Mouse (Mus musculus): Measurements from ENCODE around the gene 6330403K07Rik. TPM values are rescaled to one million over a fixed set of nuclear protein-coding genes. Genes with fewer than 3 reads are reported as not detected.
A peak's percentile ranks its signal among the peaks of the same experiment; 100 is the strongest.

Gene 6330403K07Rik
- polyA plus RNA-seq, 1 experiment from 2014 or later = 601 TPM

GRCm38 (mm10) chr11:71017051-71017450, 16.3 kb downstream of the 6330403K07Rik start:
- Histone ChIP-seq H3K4me1 (replicated peaks) (peaks cover 42% of the 10 kb centered on the region), H3K36me3 (peaks cover 16% of the 10 kb centered on the region), H3K4me3 (no peak overlapping the region), H3K4me2 (no peak overlapping the region; the same call in 1 of the 2 replicates), H3K27ac (no peak overlapping the region), H3K9me3 (no peaks in the 10 kb centered on the region), H3K27me3 (no peaks in the 10 kb centered on the region), H3K9ac (no peak overlapping the region)
- 84% methylated on average over 1 of the region's 1 CpGs for WGBS
- no peak for ATAC-seq (ENCODE audit: low FRiP score)

- Histone ChIP-seq H3K36me3 (peaks cover 51% of the 10 kb centered on the region), H3K9ac (no peak overlapping the region), H3K4me2 (no peak overlapping the region), H3K27me3 (no peaks in the 10 kb centered on the region), H3K4me3 (no peak overlapping the region), H3K27ac (no peak overlapping the region), H3K9me3 (no peaks in the 10 kb centered on the region), H3K4me1 (replicated peaks) (peaks cover 20% of the 10 kb centered on the region)
- ATAC-seq (ENCODE audit: low FRiP score) = no peak
- 95% methylated on average over 7 of the region's 7 CpGs for WGBS
Measured at GRCm38 (mm10) chr11:71012743-71013142, 20.6 kb downstream of the 6330403K07Rik start.

- 97% methylated on average over 3 of the region's 3 CpGs for WGBS
- H3K9ac ChIP-seq = no peak overlapping the region
- ATAC-seq (ENCODE audit: low FRiP score) = no peak
- no peak overlapping the region for H3K4me3 ChIP-seq
- peaks cover 9% of the 10 kb centered on the region for H3K4me1 ChIP-seq (replicated peaks)
- H3K27me3 ChIP-seq = no peaks in the 10 kb centered on the region
- H3K36me3 ChIP-seq = peaks cover 53% of the 10 kb centered on the region
- no peak overlapping the region for H3K4me2 ChIP-seq
- no peak overlapping the region for H3K27ac ChIP-seq
- no peaks in the 10 kb centered on the region for H3K9me3 ChIP-seq
Measured at GRCm38 (mm10) chr11:71008321-71008720, 25.0 kb downstream of the 6330403K07Rik start.

GRCm38 (mm10) chr11:71007831-71008230, 25.5 kb downstream of the 6330403K07Rik start:
- H3K4me3 ChIP-seq = no peak overlapping the region
- H3K36me3 ChIP-seq = peaks cover 52% of the 10 kb centered on the region
- no peak overlapping the region for H3K27ac ChIP-seq
- ATAC-seq (ENCODE audit: low FRiP score) = no peak
- no peak overlapping the region for H3K4me2 ChIP-seq
- H3K9ac ChIP-seq = peak overlapping the region; percentile 13; the same call in 1 of the 2 replicates
- H3K9me3 ChIP-seq = no peaks in the 10 kb centered on the region
- 94% methylated on average over 7 of the region's 7 CpGs for whole genome bisulfite sequencing
- no peaks in the 10 kb centered on the region for H3K27me3 ChIP-seq
- peaks cover 14% of the 10 kb centered on the region for H3K4me1 ChIP-seq (replicated peaks)

- peaks cover 22% of the 10 kb centered on the region for H3K4me1 ChIP-seq (replicated peaks)
- 95% methylated on average over 6 of the region's 6 CpGs for WGBS
- ATAC-seq (ENCODE audit: low FRiP score) = no peak
- H3K36me3 ChIP-seq = peaks cover 44% of the 10 kb centered on the region
- H3K9ac ChIP-seq = no peak overlapping the region
- no peak overlapping the region for H3K27ac ChIP-seq
- H3K9me3 ChIP-seq = no peaks in the 10 kb centered on the region
- no peak overlapping the region for H3K4me3 ChIP-seq
- no peak overlapping the region for H3K4me2 ChIP-seq
- H3K27me3 ChIP-seq = no peaks in the 10 kb centered on the region
Measured at GRCm38 (mm10) chr11:71007026-71007425, 26.3 kb downstream of the 6330403K07Rik start.

GRCm38 (mm10) chr11:71005046-71005445, 28.3 kb downstream of the 6330403K07Rik start:
- no peaks in the 10 kb centered on the region for H3K27me3 ChIP-seq
- H3K27ac ChIP-seq = peak overlapping the region; percentile 55; the same call in 1 of the 2 replicates
- H3K4me3 ChIP-seq = peak overlapping the region; percentile 89
- 66% methylated on average over 5 of the region's 5 CpGs for WGBS
- peak overlapping the region; percentile 46; the same call in 1 of the 2 replicates for H3K9ac ChIP-seq
- H3K36me3 ChIP-seq = peaks cover 33% of the 10 kb centered on the region
- H3K9me3 ChIP-seq = no peaks in the 10 kb centered on the region
- H3K4me2 ChIP-seq = peak overlapping the region; percentile 53
- H3K4me1 ChIP-seq (replicated peaks) = peaks cover 28% of the 10 kb centered on the region
- no peak for ATAC-seq (ENCODE audit: low FRiP score)

- H3K4me2 ChIP-seq = peak within 1 kb of the TSS; percentile 84
- H3K9ac ChIP-seq = peak within 1 kb of the TSS; percentile 87
- peak within 1 kb of the TSS; percentile 89 for H3K4me3 ChIP-seq
- WGBS = under 1% methylated on average over 35 of the region's 35 CpGs
- H3K4me1 ChIP-seq (replicated peaks) = peaks cover 28% of the 10 kb centered on the region
- peaks cover 33% of the 10 kb centered on the region for H3K36me3 ChIP-seq
- ATAC-seq (ENCODE audit: low FRiP score) = peak; percentile 98
- no peaks in the 10 kb centered on the region for H3K9me3 ChIP-seq
- H3K27me3 ChIP-seq = no peaks in the 10 kb centered on the region
- H3K27ac ChIP-seq = peak within 1 kb of the TSS; percentile 80
Measured at GRCm38 (mm10) chr11:71004316-71004773, 29.0 kb downstream of the 6330403K07Rik start, which contains the start of gene Dhx33. TSS of gene Dhx33 (minus strand) at chr11:71004437.

GRCm38 (mm10) chr11:71003611-71004315, 29.6 kb downstream of the 6330403K07Rik start:
- Histone ChIP-seq H3K36me3 (peaks cover 34% of the 10 kb centered on the region), H3K27ac (peak overlapping the region; percentile 80), H3K27me3 (no peaks in the 10 kb centered on the region), H3K9ac (peak overlapping the region; percentile 87), H3K4me1 (replicated peaks) (peaks cover 28% of the 10 kb centered on the region), H3K9me3 (no peaks in the 10 kb centered on the region), H3K4me3 (peak overlapping the region; percentile 89), H3K4me2 (peak overlapping the region; percentile 84)
- ATAC-seq (ENCODE audit: low FRiP score) = peak; percentile 87
- WGBS = under 1% methylated on average over 49 of the region's 49 CpGs

- WGBS = 94% methylated on average over 4 of the region's 4 CpGs
- Histone ChIP-seq H3K4me1 (replicated peaks) (peaks cover 28% of the 10 kb centered on the region), H3K9ac (no peak overlapping the region), H3K27me3 (no peaks in the 10 kb centered on the region), H3K4me3 (no peak overlapping the region), H3K36me3 (peaks cover 38% of the 10 kb centered on the region), H3K4me2 (no peak overlapping the region), H3K27ac (no peak overlapping the region), H3K9me3 (no peaks in the 10 kb centered on the region)
- no peak for ATAC-seq (ENCODE audit: low FRiP score)
Measured at GRCm38 (mm10) chr11:71001167-71001566, 32.1 kb downstream of the 6330403K07Rik start.

- Histone ChIP-seq H3K4me1 (replicated peaks) (peaks cover 22% of the 10 kb centered on the region), H3K36me3 (peaks cover 71% of the 10 kb centered on the region), H3K9ac (peak within 1 kb of the TSS; percentile 93), H3K9me3 (no peaks in the 10 kb centered on the region), H3K4me2 (peak within 1 kb of the TSS; percentile 67), H3K27ac (peak within 1 kb of the TSS; percentile 56; the same call in 1 of the 2 replicates), H3K4me3 (peak within 1 kb of the TSS; percentile 100), H3K27me3 (no peaks in the 10 kb centered on the region)
- peak; percentile 95 for ATAC-seq (ENCODE audit: low FRiP score)
- under 1% methylated on average over 64 of the region's 64 CpGs for WGBS
Measured at GRCm38 (mm10) chr11:70982557-70983228, 50.6 kb downstream of the 6330403K07Rik start, which contains the start of gene C1qbp. TSS of gene C1qbp (minus strand) at chr11:70983026.

- H3K9ac ChIP-seq = peak overlapping the region; percentile 93
- H3K27ac ChIP-seq = no peak overlapping the region
- ATAC-seq (ENCODE audit: low FRiP score) = no peak
- WGBS = 11% methylated on average over 12 of the region's 12 CpGs
- no peaks in the 10 kb centered on the region for H3K9me3 ChIP-seq
- H3K4me3 ChIP-seq = peak overlapping the region; percentile 100
- H3K36me3 ChIP-seq = peaks cover 71% of the 10 kb centered on the region
- H3K27me3 ChIP-seq = no peaks in the 10 kb centered on the region
- peak overlapping the region; percentile 67 for H3K4me2 ChIP-seq
- peaks cover 22% of the 10 kb centered on the region for H3K4me1 ChIP-seq (replicated peaks)
Measured at GRCm38 (mm10) chr11:70982030-70982429, 51.3 kb downstream of the 6330403K07Rik start.
